10 mouse cellular contexts compared by ENCODE assay signal in the genomic region with DNA sequence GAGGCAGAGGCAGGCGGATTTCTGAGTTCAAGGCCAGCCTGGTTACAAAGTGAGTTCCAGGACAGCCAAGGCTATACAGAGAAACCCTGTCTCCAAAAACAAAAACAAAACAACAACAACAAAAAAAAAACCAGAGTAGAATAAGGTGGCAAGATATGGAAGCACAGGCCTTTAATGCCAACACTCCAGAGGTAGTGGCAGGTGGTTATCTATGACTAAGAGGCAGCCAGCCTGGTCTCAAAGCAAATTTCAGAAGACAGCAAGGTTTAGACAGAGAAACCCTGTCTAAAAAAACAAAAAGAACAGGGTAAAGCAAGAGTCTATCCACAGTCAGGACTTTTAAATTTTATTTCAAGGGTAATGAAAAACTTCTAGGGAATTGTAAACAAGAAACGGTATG. TPM values are rescaled to one million over a fixed set of nuclear protein-coding genes. Genes with fewer than 3 reads are reported as not detected.
A peak's percentile ranks its signal among the peaks of the same experiment; 100 is the strongest.
DNase-seq lines count a peak whose midpoint lies in the region; ATAC-seq and TF ChIP-seq lines count a peak whose summit lies in the region.
"Had no signal": no experiment of that assay in that cellular context is flagged by ENCODE, and none has a peak within 500 bp of the region (broad histone marks: within the 10 kb centered on the region; RNA-seq: fewer than 3 reads in every experiment).

No protein-coding gene starts in this region.

- WGBS in kidney, postnatal 0 days: 81% methylated on average over 2 of the region's 2 CpGs
- WGBS in embryonic facial prominence, embryonic 14.5 days: 75% methylated on average over 2 of the region's 2 CpGs
- 89% methylated on average over 2 of the region's 2 CpGs for WGBS in hindbrain, postnatal 0 days
- 91% methylated on average over 2 of the region's 2 CpGs for WGBS in midbrain, embryonic 15.5 days

- no peak overlapping the region for H3K9ac ChIP-seq in kidney, postnatal 0 days (ENCODE audit: low read depth, low read length)
- H3K9ac ChIP-seq in embryonic facial prominence, embryonic 14.5 days (ENCODE audit: low read depth, low read length): peak overlapping the region; percentile 87; the same call in 1 of the 2 replicates
- H3K9ac ChIP-seq in hindbrain, postnatal 0 days (replicated peaks; ENCODE audit: low read length): no peak overlapping the region; the same call in 1 of the 2 replicates
- H3K9ac ChIP-seq in midbrain, embryonic 15.5 days: no peak overlapping the region

- H3K4me3 ChIP-seq in kidney, postnatal 0 days (replicated peaks; ENCODE audit: low read depth, low read length): no peak overlapping the region
- H3K4me3 ChIP-seq in embryonic facial prominence, embryonic 14.5 days (ENCODE audit: low read depth, low read length): 0 out of 2 replicates have a peak overlapping the region, but pooled peaks have one; percentile 84
- no peak overlapping the region for H3K4me3 ChIP-seq in hindbrain, postnatal 0 days (ENCODE audit: low read length)
- H3K4me3 ChIP-seq in midbrain, embryonic 15.5 days: peak overlapping the region; percentile 96

- peak overlapping the region; percentile 65; the same call in 1 of the 2 replicates for H3K4me2 ChIP-seq in kidney, postnatal 0 days (ENCODE audit: low read length)
- H3K4me2 ChIP-seq in embryonic facial prominence, embryonic 14.5 days (ENCODE audit: low read depth, low read length): peak overlapping the region; percentile 79
- H3K4me2 ChIP-seq in hindbrain, postnatal 0 days (ENCODE audit: low read depth, low read length): peak overlapping the region; percentile 79
- peak overlapping the region; percentile 81 for H3K4me2 ChIP-seq in midbrain, embryonic 15.5 days

- H3K36me3 ChIP-seq in kidney, postnatal 0 days (ENCODE audit: insufficient read depth, low read length): peaks cover 25% of the 10 kb centered on the region
- H3K36me3 ChIP-seq in embryonic facial prominence, embryonic 14.5 days (ENCODE audit: control insufficient read depth, insufficient read depth, low read length): peaks cover 37% of the 10 kb centered on the region
- peaks cover 26% of the 10 kb centered on the region for H3K36me3 ChIP-seq in hindbrain, postnatal 0 days (ENCODE audit: insufficient read depth, low read length)
- peaks cover 30% of the 10 kb centered on the region; the same call in 1 of the 2 replicates for H3K36me3 ChIP-seq in midbrain, embryonic 15.5 days (replicated peaks)

- H3K27me3 ChIP-seq in kidney, postnatal 0 days (ENCODE audit: insufficient read depth, low read length): no peaks in the 10 kb centered on the region
- no peaks in the 10 kb centered on the region for H3K27me3 ChIP-seq in embryonic facial prominence, embryonic 14.5 days (replicated peaks; ENCODE audit: control insufficient read depth, insufficient read depth, low read length)
- no peaks in the 10 kb centered on the region for H3K27me3 ChIP-seq in hindbrain, postnatal 0 days (ENCODE audit: insufficient read depth, low read length)
- H3K27me3 ChIP-seq in midbrain, embryonic 15.5 days (replicated peaks): no peaks in the 10 kb centered on the region
- H3K27me3 ChIP-seq: heart, embryonic 15.5 days had no signal

- no peak for DNase-seq in kidney, postnatal 0 days (ENCODE audit: low spot score)
- no peak for DNase-seq in kidney, adult 8-10 months
- no peak for DNase-seq in embryonic facial prominence, embryonic 14.5 days (ENCODE audit: low spot score)
- DNase-seq in hindbrain, postnatal 0 days (ENCODE audit: low spot score): no peak
- no peak for DNase-seq in ovary, postnatal 14 days (ENCODE audit: low spot score)
- no peak for DNase-seq in right cerebral cortex, adult 2 months (ENCODE audit: low spot score in 2 of 2)
- no peak for DNase-seq in ovary, adult 18-20 months (ENCODE audit: low spot score)
- DNase-seq: kidney, postnatal 36 days had no signal

- H3K9me3 ChIP-seq in kidney, postnatal 0 days (replicated peaks; ENCODE audit: low read length): no peaks in the 10 kb centered on the region
- H3K9me3 ChIP-seq in embryonic facial prominence, embryonic 14.5 days (ENCODE audit: control insufficient read depth, low read length): no peaks in the 10 kb centered on the region
- H3K9me3 ChIP-seq in hindbrain, postnatal 0 days (ENCODE audit: low read length): no peaks in the 10 kb centered on the region
- H3K9me3 ChIP-seq in midbrain, embryonic 15.5 days: no peaks in the 10 kb centered on the region
- H3K9me3 ChIP-seq: heart, embryonic 15.5 days had no signal

- no peak overlapping the region for H3K27ac ChIP-seq in kidney, postnatal 0 days
- 0 out of 2 replicates have a peak overlapping the region, but pooled peaks have one; percentile 71 for H3K27ac ChIP-seq in embryonic facial prominence, embryonic 14.5 days (replicated peaks; ENCODE audit: low read depth, low read length)
- no peak overlapping the region for H3K27ac ChIP-seq in hindbrain, postnatal 0 days
- no peak overlapping the region for H3K27ac ChIP-seq in midbrain, embryonic 15.5 days

- no peak for ATAC-seq in kidney, postnatal 0 days (replicated peaks; ENCODE audit: low FRiP score, low read depth)
- ATAC-seq in embryonic facial prominence, embryonic 14.5 days (ENCODE audit: low read depth): no peak
- ATAC-seq in hindbrain, postnatal 0 days: no peak
- ATAC-seq in midbrain, embryonic 15.5 days (replicated peaks): no peak

- H3K4me1 ChIP-seq in kidney, postnatal 0 days (replicated peaks; ENCODE audit: insufficient read depth, low read length): peaks cover 5% of the 10 kb centered on the region; the same call in 1 of the 2 replicates
- peaks cover 7% of the 10 kb centered on the region; the same call in 1 of the 2 replicates for H3K4me1 ChIP-seq in embryonic facial prominence, embryonic 14.5 days (ENCODE audit: control insufficient read depth, insufficient read depth, low read length)
- H3K4me1 ChIP-seq in hindbrain, postnatal 0 days (ENCODE audit: insufficient read depth, low read length): peaks cover 6% of the 10 kb centered on the region; the same call in 1 of the 2 replicates
- peaks cover 23% of the 10 kb centered on the region for H3K4me1 ChIP-seq in midbrain, embryonic 15.5 days

- TF ChIP-seq CTCF in kidney, postnatal 0 days (IDR thresholded peaks at IDR 0.05; ENCODE audit: low read depth): no peak
- TF ChIP-seq CTCF in hindbrain, postnatal 0 days (IDR thresholded peaks at IDR 0.05; ENCODE audit: low read depth): no peak

RNA-seq across cellular contexts. Expression of gene Spryd3, which starts 1.3 kb away (rescaled TPM):
- 14.3 and 16.6 TPM in 2 replicates for polyA plus RNA-seq in kidney, postnatal 0 days (2015; fragmentation: Nextera tagmentation; extraction: Ambion mirVana)
- polyA plus RNA-seq in embryonic facial prominence, embryonic 14.5 days (2014; fragmentation: Nextera tagmentation; extraction: Ambion mirVana): 19.2 TPM in 2 replicates
- total RNA-seq in hindbrain, postnatal 0 days (2014; rRNA removed): 113 and 118 TPM in 2 replicates
- 98.6 and 110 TPM in 2 replicates for polyA plus RNA-seq in hindbrain, postnatal 0 days (2015; fragmentation: Nextera tagmentation; extraction: Ambion mirVana)
- 78.7 and 80.2 TPM in 2 replicates for polyA plus RNA-seq in midbrain, embryonic 15.5 days (2015; fragmentation: Nextera tagmentation; extraction: Ambion mirVana)

RNA-seq across cellular contexts. Expression of gene Igfbp6, which starts 9.5 kb away (rescaled TPM):
- 20.5 and 28.3 TPM in 2 replicates for polyA plus RNA-seq in kidney, postnatal 0 days (2015; fragmentation: Nextera tagmentation; extraction: Ambion mirVana)
- 15.0 and 20.1 TPM in 2 replicates for polyA plus RNA-seq in embryonic facial prominence, embryonic 14.5 days (2014; fragmentation: Nextera tagmentation; extraction: Ambion mirVana)
- 5.6 and 12.8 TPM in 2 replicates for total RNA-seq in hindbrain, postnatal 0 days (2014; rRNA removed)
- polyA plus RNA-seq in hindbrain, postnatal 0 days (2015; fragmentation: Nextera tagmentation; extraction: Ambion mirVana): 9.7 and 11.5 TPM in 2 replicates
- polyA plus RNA-seq in midbrain, embryonic 15.5 days (2015; fragmentation: Nextera tagmentation; extraction: Ambion mirVana): 2.6 and 4.3 TPM in 2 replicates

RNA-seq across cellular contexts. Expression of gene Soat2, which starts 15.6 kb away (rescaled TPM):
- 0.28 and 0.34 TPM in 2 replicates for polyA plus RNA-seq in kidney, postnatal 0 days (2015; fragmentation: Nextera tagmentation; extraction: Ambion mirVana)
- 0.17 and 0.63 TPM in 2 replicates for polyA plus RNA-seq in embryonic facial prominence, embryonic 14.5 days (2014; fragmentation: Nextera tagmentation; extraction: Ambion mirVana)
- total RNA-seq in hindbrain, postnatal 0 days (2014; rRNA removed): 0.16 TPM in 1 of 2 replicates, not detected in the other
- 0.09 TPM in 1 of 2 replicates, not detected in the other for polyA plus RNA-seq in hindbrain, postnatal 0 days (2015; fragmentation: Nextera tagmentation; extraction: Ambion mirVana)
- 0.15 TPM in 1 of 2 replicates, not detected in the other for polyA plus RNA-seq in midbrain, embryonic 15.5 days (2015; fragmentation: Nextera tagmentation; extraction: Ambion mirVana)

RNA-seq across cellular contexts. Expression of gene Tns2, which starts 34.5 kb away (rescaled TPM):
- polyA plus RNA-seq in kidney, postnatal 0 days (2015; fragmentation: Nextera tagmentation; extraction: Ambion mirVana): 34.4 and 35.8 TPM in 2 replicates
- polyA plus RNA-seq in embryonic facial prominence, embryonic 14.5 days (2014; fragmentation: Nextera tagmentation; extraction: Ambion mirVana): 45.9 and 56.4 TPM in 2 replicates
- 9.2 TPM in 2 replicates for total RNA-seq in hindbrain, postnatal 0 days (2014; rRNA removed)
- polyA plus RNA-seq in hindbrain, postnatal 0 days (2015; fragmentation: Nextera tagmentation; extraction: Ambion mirVana): 5.5 and 6.2 TPM in 2 replicates
- 8.3 and 12.3 TPM in 2 replicates for polyA plus RNA-seq in midbrain, embryonic 15.5 days (2015; fragmentation: Nextera tagmentation; extraction: Ambion mirVana)

Comparison
In these comparisons a context has a peak if more than half of its experiments do, and no peak if none do; other contexts are left out.
1. H3K4me3 ChIP-seq: peak in embryonic facial prominence, embryonic 14.5 days (single experiment) and midbrain, embryonic 15.5 days (single experiment); none in kidney, postnatal 0 days (single experiment) and hindbrain, postnatal 0 days (single experiment).
2. Peak in every context shown above with its lines, with median percentiles within 50 percentile points of each other: H3K4me2 ChIP-seq.